Mouse (Mus musculus): ENCODE results near the gene Ssh3.

The Ssh3 gene

GRCm38 (mm10) chr19:4247010-4247409, 22.0 kb downstream of the Ssh3 start:
- DNase-seq (ENCODE audit: extremely low spot score, low spot score), result no peak

GRCm38 (mm10) chr19:4244775-4245174, 24.2 kb downstream of the Ssh3 start:
- DNase-seq (ENCODE audit: extremely low spot score, low spot score), result no peak

GRCm38 (mm10) chr19:4242416-4242815, 26.6 kb downstream of the Ssh3 start:
- DNase-seq (ENCODE audit: extremely low spot score, low spot score), result no peak

- peak; percentile 40 for DNase-seq (ENCODE audit: extremely low spot score, low spot score)
These were observed 28.7 kb downstream of the Ssh3 start for GRCm38 (mm10) chr19:4240247-4240668.

- no peak for DNase-seq (ENCODE audit: extremely low spot score, low spot score)
These were observed 34.4 kb downstream of the Ssh3 start for GRCm38 (mm10) chr19:4234548-4234947.

- no peak for DNase-seq (ENCODE audit: extremely low spot score, low spot score)
These were observed 36.3 kb downstream of the Ssh3 start for GRCm38 (mm10) chr19:4232651-4233050.

DNA sequence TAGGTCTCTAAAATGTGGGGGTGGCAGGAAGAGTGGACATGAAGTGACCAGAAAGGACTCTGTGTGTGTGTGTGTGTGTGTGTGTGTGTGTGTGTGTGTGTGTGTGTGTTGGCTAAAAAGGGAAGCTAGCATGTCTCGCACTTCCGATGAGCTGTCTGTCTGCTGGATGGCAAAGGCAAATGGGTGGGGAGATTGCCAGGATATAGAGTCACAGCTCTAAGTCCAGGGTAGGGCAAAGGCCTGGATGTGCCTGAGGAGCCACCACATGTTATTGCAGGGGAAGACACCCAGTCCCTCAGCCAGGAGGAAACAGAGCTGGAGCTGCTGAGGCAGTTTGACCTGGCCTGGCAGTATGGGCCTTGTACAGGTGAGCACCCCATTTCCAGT, 36.8 kb downstream of the Ssh3 start:
- DNase-seq (ENCODE audit: extremely low spot score, low spot score), result no peak

DNA sequence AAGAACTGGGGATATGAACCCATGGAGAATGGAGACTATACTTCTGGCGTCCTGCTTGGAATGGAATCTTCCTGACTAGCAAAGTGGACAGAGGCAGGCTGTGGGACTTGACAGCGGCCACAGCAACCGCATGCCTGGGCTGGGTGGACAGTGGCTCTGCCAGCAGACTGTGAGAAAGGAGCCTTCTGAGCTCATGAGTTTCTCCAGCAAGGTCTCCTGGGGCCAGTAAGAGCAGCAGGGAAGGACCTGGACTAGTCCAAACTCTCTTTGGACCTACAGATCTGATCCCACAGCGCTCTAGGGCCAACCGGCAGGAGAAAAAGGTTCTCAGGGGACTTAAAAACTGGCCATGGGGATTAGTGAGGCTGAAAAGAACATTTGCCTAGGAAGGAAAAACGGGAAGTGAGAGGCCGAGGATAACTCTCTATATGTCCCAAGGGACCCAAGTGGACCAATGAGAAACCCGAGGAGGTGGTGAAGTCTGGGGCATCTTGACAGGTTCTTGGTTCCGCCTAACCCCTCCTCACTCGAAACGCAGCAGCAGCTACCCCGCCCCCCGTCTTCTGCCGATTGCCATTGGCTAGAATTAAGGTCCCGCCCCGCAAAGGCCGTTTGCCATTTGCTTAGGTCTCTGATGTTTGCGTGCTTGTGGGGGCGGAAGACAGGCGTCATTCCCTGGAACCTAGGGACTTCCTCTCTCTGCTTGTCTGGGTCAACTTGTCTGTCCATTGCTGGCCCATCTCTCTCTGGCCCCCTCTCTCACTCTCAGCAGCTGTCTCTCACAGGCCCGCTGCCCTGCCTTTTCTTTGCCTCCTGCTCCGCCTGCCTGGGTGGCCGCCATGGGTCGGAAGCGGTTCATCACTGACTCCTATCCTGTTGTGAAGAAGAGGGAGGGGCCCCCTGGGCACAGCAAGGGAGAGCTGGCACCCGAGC, 37.5 kb downstream of the Ssh3 start, which contains the start of gene Pold4:
Gene Pold4 (plus strand): TSS at position 647 of the 933 bp plus-strand sequence.
- DNase-seq (ENCODE audit: extremely low spot score, low spot score), result peak; percentile 87

- DNase-seq (ENCODE audit: extremely low spot score, low spot score), result no peak
These were observed 38.6 kb downstream of the Ssh3 start for GRCm38 (mm10) chr19:4230415-4230814.

GRCm38 (mm10) chr19:4229451-4230076, 39.4 kb downstream of the Ssh3 start:
- no peak for DNase-seq (ENCODE audit: extremely low spot score, low spot score)

- DNase-seq (ENCODE audit: extremely low spot score, low spot score), result no peak
These were observed 40.1 kb downstream of the Ssh3 start for GRCm38 (mm10) chr19:4228891-4229290.

GRCm38 (mm10) chr19:4227894-4228678, 40.9 kb downstream of the Ssh3 start:
- DNase-seq (ENCODE audit: extremely low spot score, low spot score), result peak; percentile 65

GRCm38 (mm10) chr19:4227446-4227845, 41.5 kb downstream of the Ssh3 start:
- DNase-seq (ENCODE audit: extremely low spot score, low spot score), result no peak

DNA sequence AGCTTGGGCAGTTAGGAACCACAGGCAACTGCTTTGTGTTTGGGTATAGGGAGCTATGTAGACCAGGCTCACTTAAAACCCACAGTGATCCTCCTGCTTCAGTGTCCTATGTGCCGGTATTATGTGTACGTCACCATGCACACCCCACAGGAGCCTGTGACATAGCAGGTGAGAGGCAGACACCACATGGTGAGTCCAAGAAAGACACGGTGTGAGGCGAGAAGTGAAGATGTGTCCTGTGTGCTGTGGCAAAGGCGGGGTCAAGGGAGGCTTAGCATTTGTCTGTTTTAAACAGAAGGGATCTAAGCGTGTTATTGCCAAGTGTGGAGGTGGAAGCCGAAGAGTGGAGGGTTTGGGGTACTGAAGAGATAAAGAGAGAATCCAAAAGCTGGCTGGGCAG, 42.2 kb downstream of the Ssh3 start:
- no peak for DNase-seq (ENCODE audit: extremely low spot score, low spot score)

- no peak for DNase-seq (ENCODE audit: extremely low spot score, low spot score)
These were observed 46.8 kb downstream of the Ssh3 start for GRCm38 (mm10) chr19:4222165-4222564.

- no peak for DNase-seq (ENCODE audit: extremely low spot score, low spot score)
These were observed 47.8 kb downstream of the Ssh3 start for GRCm38 (mm10) chr19:4220957-4221743.

- DNase-seq (ENCODE audit: extremely low spot score, low spot score), result no peak
These were observed 48.6 kb downstream of the Ssh3 start for GRCm38 (mm10) chr19:4220416-4220815.

- no peak for DNase-seq (ENCODE audit: extremely low spot score, low spot score)
These were observed 49.0 kb downstream of the Ssh3 start for GRCm38 (mm10) chr19:4219943-4220342.

- no peak for DNase-seq (ENCODE audit: extremely low spot score, low spot score)
These were observed 50.2 kb downstream of the Ssh3 start for GRCm38 (mm10) chr19:4218784-4219183.

GRCm38 (mm10) chr19:4218293-4218692, 50.7 kb downstream of the Ssh3 start:
- DNase-seq (ENCODE audit: extremely low spot score, low spot score), result no peak

DNA sequence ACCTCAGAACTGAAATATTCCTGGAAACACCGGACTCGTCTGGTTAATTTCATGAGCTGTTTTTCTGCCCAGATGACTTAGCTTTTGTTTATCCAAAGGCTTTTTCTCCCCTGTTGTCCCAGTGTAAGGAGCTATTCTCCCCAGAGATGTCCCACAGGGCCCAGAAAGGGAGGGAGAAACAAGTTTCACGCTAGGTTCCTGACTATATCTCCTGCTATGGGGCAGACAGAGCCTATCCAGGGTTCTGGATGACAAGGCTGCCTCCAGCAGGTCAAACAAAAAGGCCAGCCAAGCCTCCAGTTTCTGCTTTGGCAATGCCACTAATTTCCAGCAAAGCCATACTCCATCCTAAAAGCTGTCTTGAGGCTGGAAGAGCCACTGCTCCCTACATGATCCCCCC, 51.1 kb downstream of the Ssh3 start:
- no peak for DNase-seq (ENCODE audit: extremely low spot score, low spot score)
